Mouse (Mus musculus) bone marrow macrophage, adult 2 months (primary cell): Measurements from ENCODE around the gene Il4.

Source experiments
- CTCF ChIP-seq: IDR thresholded peaks from 2 replicates; pipeline ENCODE4 v1.5.1; 2012; ENCODE audit warnings: low read depth, mild to moderate bottlenecking, low read length, moderate library complexity
- POLR2A ChIP-seq: IDR thresholded peaks from 2 replicates; pipeline ENCODE4 v1.6.1; 2012; ENCODE audit warnings: mild to moderate bottlenecking, low read depth, low read length, borderline replicate concordance

DNA sequence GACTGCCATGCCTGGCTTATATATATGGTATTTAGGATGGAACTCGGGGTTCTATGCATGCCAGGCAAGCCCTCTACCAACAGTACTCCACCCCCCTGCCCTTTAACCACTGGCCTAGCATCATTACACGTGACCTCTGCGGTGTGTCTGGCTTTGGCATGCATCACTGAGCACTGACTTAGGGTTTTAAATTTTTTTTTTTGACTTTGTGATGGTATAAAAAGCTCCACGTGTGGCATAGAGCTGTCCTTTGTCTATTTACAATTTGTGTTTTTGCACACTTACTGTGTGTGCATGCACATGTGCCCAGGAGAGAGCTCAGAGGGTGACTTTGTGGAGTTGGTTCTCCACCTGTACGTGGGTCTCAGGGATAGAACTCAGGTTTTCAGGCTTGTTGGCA, 25.5 kb upstream of the Il4 start:
- no peak for TF ChIP-seq CTCF
- TF ChIP-seq POLR2A, result no peak
